Mouse (Mus musculus) lung, adult 2 months (tissue): ENCODE data around the gene Tgfa. TPM values are rescaled to one million over a fixed set of nuclear protein-coding genes. Genes with fewer than 3 reads are reported as not detected.
A peak's percentile ranks its signal among the peaks of the same experiment; 100 is the strongest.

Experiments
- DNase-seq: peaks from one replicate; pipeline ENCODE4 v3.0.0; 2022
- H3K4me1 ChIP-seq: fragments of 200-500 bp; 2 replicates; pipeline ENCODE4 v1.6.1; 2011; ENCODE audit warnings: low read length; ENCODE audit not compliant: control insufficient read depth, insufficient read depth
- H3K4me3 ChIP-seq: fragments of 200-500 bp; replicated peaks from 2 replicates; pipeline ENCODE3; 2011; ENCODE audit warnings: low read depth, mild to moderate bottlenecking, control low read depth, low read length; ENCODE audit errors: extremely low read depth
- CTCF ChIP-seq: fragments of 200-500 bp; IDR thresholded peaks from 2 replicates; pipeline ENCODE4 v1.5.1; 2011; ENCODE audit warnings: mild to moderate bottlenecking, low read length, control low read depth; ENCODE audit not compliant: insufficient read depth
- POLR2A ChIP-seq: fragments of 200-500 bp; IDR thresholded peaks from 2 replicates; pipeline ENCODE4 v1.6.1; 2011; ENCODE audit warnings: low read depth, mild to moderate bottlenecking, control low read depth, low read length, borderline replicate concordance; ENCODE audit errors: extremely low read depth
- WGBS: fragments of 180-500 bp; shearing (Covaris S2); methylation state at CpG from one replicate; pipeline ENCODE4 v1.1.7; 2018; 5-methylcytosine and 5-hydroxymethylcytosine counted together
- polyA plus RNA-seq: library from polyadenylated mRNA; depleted of rRNA; stranded (reverse); fragments of >200 nt; gene quantifications from 2 replicates; pipeline ENCODE4 v1.2.3, GENCODE M21; 2012

Gene Tgfa
- polyA plus RNA-seq, 1 experiment, result 8.2 TPM

DNA sequence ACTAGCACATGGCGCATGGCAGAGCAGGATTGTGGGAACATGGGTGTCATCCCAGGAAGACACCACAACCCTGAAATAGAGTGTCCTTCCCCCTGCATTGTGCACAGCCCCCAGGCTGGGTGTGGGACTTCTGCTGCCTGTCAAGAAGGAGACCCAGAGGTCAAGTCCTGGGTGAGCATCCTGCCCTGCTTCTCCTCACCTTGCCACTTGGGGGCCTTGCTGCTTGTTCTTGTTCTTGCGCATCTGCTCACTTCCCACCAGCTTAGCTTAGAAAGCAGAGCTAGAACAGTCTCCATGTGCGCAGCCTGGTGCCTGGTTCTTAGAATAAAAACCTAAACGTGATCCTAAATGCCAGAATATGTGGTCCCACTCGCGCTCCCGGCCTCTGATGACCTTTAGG lies 82.6 kb downstream of the Tgfa start:
- H3K4me1 ChIP-seq, result no peaks in the 10 kb centered on the region
- H3K4me3 ChIP-seq, result no peak overlapping the region
- TF ChIP-seq POLR2A (no peak), CTCF (0 out of 2 replicates have a peak, but pooled peaks have one; percentile 8)
- WGBS, result 71% methylated on average over 7 of the region's 7 CpGs
- DNase-seq, result no peak

DNA sequence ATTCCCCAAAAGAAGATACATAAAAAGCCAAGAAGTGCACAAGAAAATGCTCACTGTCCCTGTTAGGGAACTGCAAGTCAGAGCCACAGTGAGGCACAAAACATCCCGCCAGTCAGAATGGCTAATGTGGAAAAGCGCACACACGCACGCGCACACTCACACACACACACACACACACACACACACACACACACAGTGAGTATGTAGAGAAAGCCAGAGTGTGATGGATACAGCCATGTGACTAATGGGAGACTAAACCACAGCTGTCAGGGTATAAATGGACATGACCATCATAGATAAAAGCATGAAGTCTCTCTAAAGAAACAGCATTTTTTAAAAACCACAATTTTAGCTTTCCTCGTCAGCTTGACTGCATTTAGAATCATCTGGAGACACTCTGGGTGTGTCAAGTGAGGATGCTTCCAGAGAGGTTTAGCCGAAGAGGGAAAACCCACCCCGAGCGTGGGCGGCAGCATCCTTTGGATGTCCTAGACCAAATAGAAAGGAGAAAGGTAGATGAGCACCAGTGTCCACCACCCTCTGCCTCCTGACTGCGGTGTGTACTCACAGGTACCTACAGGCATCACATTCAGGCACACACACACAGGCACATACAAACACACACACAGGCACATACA lies 86.7 kb downstream of the Tgfa start:
- no peak for TF ChIP-seq CTCF
- TF ChIP-seq POLR2A, result no peak
- Histone ChIP-seq H3K4me1 (no peaks in the 10 kb centered on the region), H3K4me3 (no peak overlapping the region)
- WGBS, result 86% methylated on average over 11 of the region's 11 CpGs
- DNase-seq, result no peak

GRCm38 (mm10) chr6:86293301-86293700 lies 98.3 kb downstream of the Tgfa start:
- TF ChIP-seq POLR2A (no peak), CTCF (no peak)
- Histone ChIP-seq H3K4me3 (no peak overlapping the region), H3K4me1 (no peaks in the 10 kb centered on the region)
- DNase-seq, result no peak
- 80% methylated on average over 8 of the region's 8 CpGs for WGBS

DNA sequence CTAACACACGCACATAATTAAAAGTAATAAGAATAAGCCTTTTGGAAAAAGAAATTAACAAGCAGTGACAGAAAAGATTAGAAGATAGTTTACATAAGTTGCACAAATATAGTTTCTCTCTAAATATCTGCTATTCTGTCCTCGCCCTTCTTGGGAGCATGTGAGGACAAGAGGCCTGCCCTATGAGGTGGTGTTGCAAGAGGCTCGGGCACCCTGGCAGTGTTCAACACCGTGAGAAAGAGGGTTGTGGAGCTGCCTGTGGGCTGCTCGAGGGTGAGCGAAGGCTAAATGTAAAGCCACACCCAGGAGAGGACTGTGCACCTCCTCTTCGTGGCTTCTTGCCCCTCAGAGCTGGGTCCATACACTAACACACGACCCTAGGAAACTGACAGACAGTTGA lies 100.4 kb downstream of the Tgfa start:
- H3K4me3 ChIP-seq, result no peak overlapping the region
- TF ChIP-seq CTCF (no peak), POLR2A (no peak)
- H3K4me1 ChIP-seq, result no peaks in the 10 kb centered on the region
- 60% methylated on average over 8 of the region's 8 CpGs for WGBS
- DNase-seq, result peak; percentile 11

GRCm38 (mm10) chr6:86296126-86296525 lies 101.1 kb downstream of the Tgfa start:
- TF ChIP-seq POLR2A (no peak), CTCF (no peak)
- DNase-seq, result no peak
- WGBS, result 87% methylated on average over 3 of the region's 3 CpGs
- H3K4me1 ChIP-seq, result no peaks in the 10 kb centered on the region
- no peak overlapping the region for H3K4me3 ChIP-seq

GRCm38 (mm10) chr6:86296938-86297337 lies 101.9 kb downstream of the Tgfa start:
- TF ChIP-seq POLR2A (no peak), CTCF (no peak)
- Histone ChIP-seq H3K4me3 (no peak overlapping the region), H3K4me1 (no peaks in the 10 kb centered on the region)
- DNase-seq, result no peak
- WGBS, result 80% methylated on average over 2 of the region's 2 CpGs

DNA sequence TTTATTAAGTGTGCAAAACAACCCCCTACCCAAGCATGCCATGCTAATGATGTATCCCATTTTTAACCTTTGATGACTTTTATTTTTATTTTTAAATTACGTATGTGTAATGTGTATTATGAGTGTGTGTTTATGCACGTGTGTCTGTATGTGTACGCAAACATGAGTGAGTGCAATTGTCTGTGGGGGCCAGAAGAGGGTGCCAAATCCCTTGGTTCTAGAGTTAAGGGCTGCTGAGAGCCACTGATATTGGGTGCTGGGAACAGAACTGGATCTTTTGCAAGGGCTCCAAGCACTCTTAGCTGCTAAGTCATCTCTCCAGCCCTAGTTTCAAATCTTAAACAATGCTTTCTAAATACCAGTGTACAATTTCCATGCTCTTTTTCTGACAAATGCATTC lies 103.9 kb downstream of the Tgfa start:
- 90% methylated on average over 3 of the region's 3 CpGs for WGBS
- Histone ChIP-seq H3K4me1 (no peaks in the 10 kb centered on the region), H3K4me3 (no peak overlapping the region)
- no peak for DNase-seq
- no peak for TF ChIP-seq POLR2A
- no peak for TF ChIP-seq CTCF

GRCm38 (mm10) chr6:86299381-86299780 lies 104.4 kb downstream of the Tgfa start:
- WGBS, result 72% methylated on average over 2 of the region's 2 CpGs
- no peaks in the 10 kb centered on the region for H3K4me1 ChIP-seq
- H3K4me3 ChIP-seq, result no peak overlapping the region
- TF ChIP-seq CTCF, result no peak
- TF ChIP-seq POLR2A, result no peak
- DNase-seq, result no peak

DNA sequence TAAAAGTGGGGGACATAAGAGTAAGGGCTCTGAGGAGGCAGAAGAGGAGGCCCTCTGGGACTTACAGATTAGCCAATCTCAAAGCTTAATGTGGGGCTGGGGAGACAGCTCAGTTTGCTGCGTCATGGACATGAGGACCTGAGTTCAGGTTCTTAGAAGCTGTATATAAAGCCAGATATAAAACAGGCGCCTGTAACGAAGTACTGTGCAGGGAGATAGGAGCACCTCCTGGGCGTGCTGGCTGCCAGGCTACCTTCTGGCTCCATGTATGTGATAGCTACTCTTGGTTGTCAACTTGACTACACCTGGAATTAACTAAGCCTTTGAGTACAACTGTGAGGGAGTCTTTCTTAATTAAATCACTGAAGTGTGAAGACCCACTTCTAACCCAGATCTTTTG lies 110.7 kb downstream of the Tgfa start:
- no peak for TF ChIP-seq POLR2A
- TF ChIP-seq CTCF, result no peak
- WGBS, result 84% methylated on average over 4 of the region's 4 CpGs
- H3K4me1 ChIP-seq, result no peaks in the 10 kb centered on the region
- DNase-seq, result no peak
- no peak overlapping the region for H3K4me3 ChIP-seq

GRCm38 (mm10) chr6:86314011-86314410 lies 119.0 kb downstream of the Tgfa start:
- H3K4me3 ChIP-seq, result no peak overlapping the region
- TF ChIP-seq POLR2A, result no peak
- TF ChIP-seq CTCF, result no peak
- H3K4me1 ChIP-seq, result no peaks in the 10 kb centered on the region
- WGBS, result 77% methylated on average over 1 of the region's 1 CpGs
- no peak for DNase-seq
